Mouse (Mus musculus): ENCODE measurements around the gene Pde4b. TPM values are rescaled to one million over a fixed set of nuclear protein-coding genes. Genes with fewer than 3 reads are reported as not detected.
A peak's percentile ranks its signal among the peaks of the same experiment; 100 is the strongest.

Pde4b gene
- polyA plus RNA-seq, 1 experiment, result 14.3 TPM

DNA sequence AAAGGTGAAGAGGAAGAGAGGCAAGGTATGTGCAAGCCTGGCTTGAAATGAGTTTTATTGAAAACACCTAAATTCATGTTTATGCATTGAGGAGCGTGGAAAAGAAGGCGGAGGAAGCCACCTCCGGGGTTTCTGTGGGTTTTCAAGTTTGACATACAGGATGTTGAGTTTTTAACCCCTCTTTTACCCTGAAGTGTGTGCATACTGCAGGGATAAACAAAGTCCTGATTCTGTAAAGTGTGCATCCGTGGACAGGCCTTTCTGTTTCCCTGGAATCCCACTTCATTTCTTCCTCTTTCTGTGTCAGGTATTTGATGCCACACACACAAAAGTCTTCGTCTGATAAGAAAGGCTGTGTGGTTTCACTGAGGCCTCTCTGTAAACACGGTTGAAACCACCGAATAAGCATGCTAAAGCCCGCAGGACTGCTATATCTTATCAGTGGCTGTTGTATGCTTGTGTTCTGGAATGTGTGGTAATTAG lies 481.8 kb downstream of the Pde4b start:
- DNase-seq (ENCODE audit: low read depth in 1 of 2, low spot score in 2 of 2), result peak; percentile 73 to 77
- 3% methylated on average over 8 of the region's 8 CpGs for WGBS

GRCm38 (mm10) chr4:102569950-102570765 lies 482.8 kb downstream of the Pde4b start:
- peak overlapping the region; percentile 96 for H3K27ac ChIP-seq (ENCODE audit: insufficient read depth, low read length)
- under 1% methylated on average over 20 of the region's 20 CpGs for WGBS
- H3K36me3 ChIP-seq (ENCODE audit: control insufficient read depth, insufficient read depth, low read length), result peaks cover 4% of the 10 kb centered on the region
- no peaks in the 10 kb centered on the region for H3K27me3 ChIP-seq (ENCODE audit: control insufficient read depth, insufficient read depth, low read length)
- H3K4me1 ChIP-seq (ENCODE audit: control insufficient read depth, insufficient read depth, insufficient read length), result peaks cover 22% of the 10 kb centered on the region
- peak; percentile 59 to 79 for DNase-seq (ENCODE audit: low read depth in 1 of 2, low spot score in 2 of 2)
- H3K4me3 ChIP-seq (ENCODE audit: extremely low read depth, insufficient read depth, insufficient read length), result peak overlapping the region; percentile 71
- TF ChIP-seq POLR2A (IDR thresholded peaks at IDR 0.05; ENCODE audit: low read depth, low read length) (peak; percentile 67), CTCF (IDR thresholded peaks at IDR 0.05; ENCODE audit: extremely low read depth, insufficient read depth, insufficient read length, insufficient replicate concordance) (0 out of 2 replicates have a peak, but pooled peaks have one; percentile 0)

More for the DNA sequence above, 481.8 kb downstream of the Pde4b start:
- Histone ChIP-seq H3K4me3 (ENCODE audit: extremely low read depth, insufficient read depth, insufficient read length) (peak overlapping the region; percentile 67), H3K27me3 (ENCODE audit: control insufficient read depth, insufficient read depth, low read length) (no peaks in the 10 kb centered on the region), H3K36me3 (ENCODE audit: control insufficient read depth, insufficient read depth, low read length) (no peaks in the 10 kb centered on the region), H3K4me1 (ENCODE audit: control insufficient read depth, insufficient read depth, insufficient read length) (peaks cover 18% of the 10 kb centered on the region), H3K27ac (ENCODE audit: insufficient read depth, low read length) (peak overlapping the region; percentile 97)
- TF ChIP-seq POLR2A (IDR thresholded peaks at IDR 0.05; ENCODE audit: low read depth, low read length), result peak; percentile 17; the same call in 1 of the 2 replicates
- TF ChIP-seq CTCF (IDR thresholded peaks at IDR 0.05; ENCODE audit: extremely low read depth, insufficient read depth, insufficient read length, insufficient replicate concordance), result no peak

- Histone ChIP-seq H3K27ac (ENCODE audit: insufficient read depth, low read length) (peak overlapping the region; percentile 96), H3K27me3 (ENCODE audit: control insufficient read depth, insufficient read depth, low read length) (no peaks in the 10 kb centered on the region), H3K4me3 (ENCODE audit: extremely low read depth, insufficient read depth, insufficient read length) (peak overlapping the region; percentile 71), H3K36me3 (ENCODE audit: control insufficient read depth, insufficient read depth, low read length) (peaks cover 4% of the 10 kb centered on the region), H3K4me1 (ENCODE audit: control insufficient read depth, insufficient read depth, insufficient read length) (peaks cover 26% of the 10 kb centered on the region)
- DNase-seq (ENCODE audit: low read depth in 1 of 2, low spot score in 2 of 2), result peak in 1 of 2 experiments; percentile 47
- under 1% methylated on average over 20 of the region's 20 CpGs for WGBS
- peak; percentile 32 for TF ChIP-seq POLR2A (IDR thresholded peaks at IDR 0.05; ENCODE audit: low read depth, low read length)
- TF ChIP-seq CTCF (IDR thresholded peaks at IDR 0.05; ENCODE audit: extremely low read depth, insufficient read depth, insufficient read length, insufficient replicate concordance), result no peak
Measured at GRCm38 (mm10) chr4:102570766-102571411, 483.5 kb downstream of the Pde4b start.

- Histone ChIP-seq H3K4me3 (ENCODE audit: extremely low read depth, insufficient read depth, insufficient read length) (peak overlapping the region; percentile 74), H3K27me3 (ENCODE audit: control insufficient read depth, insufficient read depth, low read length) (no peaks in the 10 kb centered on the region), H3K27ac (ENCODE audit: insufficient read depth, low read length) (peak overlapping the region; percentile 99), H3K4me1 (ENCODE audit: control insufficient read depth, insufficient read depth, insufficient read length) (peaks cover 26% of the 10 kb centered on the region), H3K36me3 (ENCODE audit: control insufficient read depth, insufficient read depth, low read length) (peaks cover 6% of the 10 kb centered on the region)
- peak; percentile 43 to 51 for DNase-seq (ENCODE audit: low read depth in 1 of 2, low spot score in 2 of 2)
- TF ChIP-seq POLR2A (IDR thresholded peaks at IDR 0.05; ENCODE audit: low read depth, low read length) (no peak; the same call in none of the 2 replicates), CTCF (IDR thresholded peaks at IDR 0.05; ENCODE audit: extremely low read depth, insufficient read depth, insufficient read length, insufficient replicate concordance) (no peak)
- WGBS, result 4% methylated on average over 6 of the region's 6 CpGs
Measured at GRCm38 (mm10) chr4:102572031-102572430, 484.7 kb downstream of the Pde4b start.

- H3K36me3 ChIP-seq (ENCODE audit: control insufficient read depth, insufficient read depth, low read length), result peaks cover 6% of the 10 kb centered on the region
- H3K27ac ChIP-seq (ENCODE audit: insufficient read depth, low read length), result peak overlapping the region; percentile 99
- WGBS, result 26% methylated on average over 3 of the region's 3 CpGs
- peaks cover 25% of the 10 kb centered on the region for H3K4me1 ChIP-seq (ENCODE audit: control insufficient read depth, insufficient read depth, insufficient read length)
- H3K4me3 ChIP-seq (ENCODE audit: extremely low read depth, insufficient read depth, insufficient read length), result peak overlapping the region; percentile 74
- TF ChIP-seq POLR2A (IDR thresholded peaks at IDR 0.05; ENCODE audit: low read depth, low read length) (peak; percentile 21; the same call in 1 of the 2 replicates), CTCF (IDR thresholded peaks at IDR 0.05; ENCODE audit: extremely low read depth, insufficient read depth, insufficient read length, insufficient replicate concordance) (no peak)
- DNase-seq (ENCODE audit: low read depth in 1 of 2, low spot score in 2 of 2), result no peak
- H3K27me3 ChIP-seq (ENCODE audit: control insufficient read depth, insufficient read depth, low read length), result no peaks in the 10 kb centered on the region
Measured at GRCm38 (mm10) chr4:102572591-102572990, 485.2 kb downstream of the Pde4b start.

DNA sequence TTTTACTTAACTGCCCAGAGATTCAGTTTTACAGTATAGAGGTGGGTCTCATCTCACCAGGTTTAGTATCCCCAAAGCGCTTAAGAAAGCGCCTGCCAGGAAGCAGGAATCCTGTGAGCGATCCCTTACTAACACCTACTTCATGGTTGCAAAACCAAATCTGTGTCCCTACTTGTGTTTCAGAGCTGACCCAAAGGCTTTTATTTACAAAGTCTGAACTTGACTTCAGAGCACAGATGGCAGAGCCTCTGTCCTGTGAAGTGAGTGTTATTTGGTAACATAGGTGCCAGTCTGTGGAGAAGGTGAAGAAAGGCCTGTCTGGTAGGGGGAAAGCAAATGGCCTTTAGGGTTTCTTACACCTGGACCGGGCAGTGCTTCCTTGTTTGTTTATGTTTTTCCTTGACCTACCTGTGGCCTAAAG lies 486.0 kb downstream of the Pde4b start:
- H3K36me3 ChIP-seq (ENCODE audit: control insufficient read depth, insufficient read depth, low read length), result peaks cover 9% of the 10 kb centered on the region
- peak overlapping the region; percentile 42 for H3K4me3 ChIP-seq (ENCODE audit: extremely low read depth, insufficient read depth, insufficient read length)
- DNase-seq (ENCODE audit: low read depth in 1 of 2, low spot score in 2 of 2), result no peak
- no peaks in the 10 kb centered on the region for H3K27me3 ChIP-seq (ENCODE audit: control insufficient read depth, insufficient read depth, low read length)
- TF ChIP-seq CTCF (IDR thresholded peaks at IDR 0.05; ENCODE audit: extremely low read depth, insufficient read depth, insufficient read length, insufficient replicate concordance) (no peak), POLR2A (IDR thresholded peaks at IDR 0.05; ENCODE audit: low read depth, low read length) (no peak)
- H3K27ac ChIP-seq (ENCODE audit: insufficient read depth, low read length), result peak overlapping the region; percentile 99
- H3K4me1 ChIP-seq (ENCODE audit: control insufficient read depth, insufficient read depth, insufficient read length), result peaks cover 19% of the 10 kb centered on the region
- 61% methylated on average over 4 of the region's 4 CpGs for WGBS

Data from spleen, adult 2 months (tissue).